23 mouse cellular contexts compared by ENCODE assay signal in genomic region chr11:74627481-74627880, GRCm38 (mm10). TPM values are rescaled to one million over a fixed set of nuclear protein-coding genes. Genes with fewer than 3 reads are reported as not detected.
A peak's percentile ranks its signal among the peaks of the same experiment; 100 is the strongest.
DNase-seq lines count a peak whose midpoint lies in the region; ATAC-seq lines count a peak whose summit lies in the region.
"Had no signal": no experiment of that assay in that cellular context is flagged by ENCODE, and none has a peak within 500 bp of the region (broad histone marks: within the 10 kb centered on the region; RNA-seq: fewer than 3 reads in every experiment).

No protein-coding gene starts in this region.

- DNase-seq in midbrain, embryonic 11.5 days (ENCODE audit: low spot score, missing footprints), result peak; percentile 51
- DNase-seq in R1 (ENCODE audit: low read depth, low spot score), result peak; percentile 75
- no peak for DNase-seq in right cerebral cortex, postnatal 25 days
- DNase-seq: adrenal gland, adult 8-10 months; adrenal gland, postnatal 14 days; adrenal gland, postnatal 36 days; B cell, adult 2 months; cerebellum, adult 11-12 months; cerebellum, adult 2 months; cerebellum, adult 9-10 months; cerebellum, postnatal 10 days; cerebellum, postnatal 25 days; forebrain, postnatal 0 days had no signal

- WGBS in midbrain, embryonic 11.5 days, result 87% methylated on average over 3 of the region's 3 CpGs
- WGBS in midbrain, embryonic 16.5 days, result 73% methylated on average over 3 of the region's 3 CpGs
- WGBS in hindbrain, embryonic 13.5 days, result 83% methylated on average over 3 of the region's 3 CpGs

- H3K4me3 ChIP-seq in midbrain, embryonic 11.5 days (ENCODE audit: low read depth, low read length), result no peak overlapping the region
- no peak overlapping the region for H3K4me3 ChIP-seq in midbrain, embryonic 16.5 days (ENCODE audit: low read depth, low read length)
- H3K4me3 ChIP-seq in hindbrain, embryonic 13.5 days, result no peak overlapping the region
- H3K4me3 ChIP-seq: embryonic facial prominence, embryonic 10.5 days; embryonic facial prominence, embryonic 12.5 days; forebrain, embryonic 13.5 days; forebrain, embryonic 15.5 days had no signal

- H3K4me1 ChIP-seq in midbrain, embryonic 11.5 days (ENCODE audit: control insufficient read depth, insufficient read depth, low read length), result no peaks in the 10 kb centered on the region
- H3K4me1 ChIP-seq in midbrain, embryonic 16.5 days (ENCODE audit: control insufficient read depth, insufficient read depth, low read length), result no peaks in the 10 kb centered on the region
- H3K4me1 ChIP-seq in hindbrain, embryonic 13.5 days (replicated peaks), result 0 out of 2 replicates have a peak, but pooled peaks cover 3% of the 10 kb centered on the region
- H3K4me1 ChIP-seq: embryonic facial prominence, embryonic 10.5 days; embryonic facial prominence, embryonic 12.5 days; forebrain, embryonic 15.5 days had no signal

- no peak overlapping the region for H3K27ac ChIP-seq in midbrain, embryonic 11.5 days (ENCODE audit: low read depth, low read length)
- H3K27ac ChIP-seq in midbrain, embryonic 16.5 days (ENCODE audit: low read length), result no peak overlapping the region
- no peak overlapping the region for H3K27ac ChIP-seq in hindbrain, embryonic 13.5 days
- H3K27ac ChIP-seq: embryonic facial prominence, embryonic 10.5 days; embryonic facial prominence, embryonic 12.5 days; forebrain, embryonic 13.5 days; forebrain, embryonic 15.5 days had no signal

- no peaks in the 10 kb centered on the region for H3K36me3 ChIP-seq in midbrain, embryonic 11.5 days (ENCODE audit: control insufficient read depth, insufficient read depth, low read length)
- H3K36me3 ChIP-seq in midbrain, embryonic 16.5 days (ENCODE audit: control insufficient read depth, insufficient read depth, low read length), result 0 out of 2 replicates have a peak, but pooled peaks cover 2% of the 10 kb centered on the region
- peaks cover 20% of the 10 kb centered on the region for H3K36me3 ChIP-seq in hindbrain, embryonic 13.5 days
- H3K36me3 ChIP-seq: embryonic facial prominence, embryonic 10.5 days; embryonic facial prominence, embryonic 12.5 days; forebrain, embryonic 15.5 days; G1E had no signal

- no peak overlapping the region for H3K4me2 ChIP-seq in midbrain, embryonic 11.5 days
- H3K4me2 ChIP-seq in midbrain, embryonic 16.5 days (ENCODE audit: low read length), result no peak overlapping the region
- H3K4me2 ChIP-seq in hindbrain, embryonic 13.5 days, result no peak overlapping the region
- H3K4me2 ChIP-seq: embryonic facial prominence, embryonic 12.5 days; forebrain, embryonic 13.5 days; forebrain, embryonic 15.5 days had no signal

- H3K9ac ChIP-seq in midbrain, embryonic 11.5 days (ENCODE audit: low read length), result no peak overlapping the region
- no peak overlapping the region for H3K9ac ChIP-seq in midbrain, embryonic 16.5 days (ENCODE audit: low read depth, low read length)
- H3K9ac ChIP-seq in hindbrain, embryonic 13.5 days, result no peak overlapping the region
- H3K9ac ChIP-seq: embryonic facial prominence, embryonic 12.5 days; forebrain, embryonic 13.5 days; forebrain, embryonic 15.5 days; forebrain, postnatal 0 days had no signal

- H3K27me3 ChIP-seq in midbrain, embryonic 11.5 days (ENCODE audit: control insufficient read depth, insufficient read depth, low read length), result no peaks in the 10 kb centered on the region
- no peaks in the 10 kb centered on the region for H3K27me3 ChIP-seq in midbrain, embryonic 16.5 days (ENCODE audit: control insufficient read depth, insufficient read depth, low read depth, low read length)
- no peaks in the 10 kb centered on the region; the same call in 1 of the 2 replicates for H3K27me3 ChIP-seq in hindbrain, embryonic 13.5 days
- H3K27me3 ChIP-seq: embryonic facial prominence, embryonic 12.5 days; forebrain, embryonic 13.5 days; forebrain, embryonic 15.5 days; Patski had no signal

- ATAC-seq in midbrain, embryonic 11.5 days (ENCODE audit: low FRiP score), result no peak
- ATAC-seq in midbrain, embryonic 16.5 days, result no peak
- ATAC-seq in hindbrain, embryonic 13.5 days (ENCODE audit: low FRiP score), result no peak
- ATAC-seq: activated CD4-positive, CD25-positive, alpha-beta regulatory T cell, adult 4 months; CD4-positive, CD25-positive, alpha-beta regulatory T cell, adult 4 months; forebrain, embryonic 13.5 days; forebrain, embryonic 15.5 days; forebrain, postnatal 0 days; Patski had no signal

- H3K9me3 ChIP-seq in midbrain, embryonic 11.5 days (ENCODE audit: control insufficient read depth, low read length), result no peaks in the 10 kb centered on the region
- no peaks in the 10 kb centered on the region for H3K9me3 ChIP-seq in midbrain, embryonic 16.5 days (replicated peaks; ENCODE audit: control insufficient read depth, low read length, poor library complexity, severe bottlenecking)
- H3K9me3 ChIP-seq in hindbrain, embryonic 13.5 days, result no peaks in the 10 kb centered on the region
- H3K9me3 ChIP-seq: embryonic facial prominence, embryonic 10.5 days; embryonic facial prominence, embryonic 12.5 days; forebrain, embryonic 13.5 days; forebrain, embryonic 15.5 days; G1E had no signal

RNA-seq across cellular contexts. Expression of gene Ccdc92b, which starts 8.1 kb away (rescaled TPM):
- 1.1 and 1.6 TPM in 2 replicates for polyA plus RNA-seq in midbrain, embryonic 11.5 days (2014; fragmentation: Nextera tagmentation; extraction: Ambion mirVana)
- polyA plus RNA-seq in midbrain, embryonic 16.5 days (2015; fragmentation: Nextera tagmentation; extraction: Ambion mirVana), result 2.6 and 3.3 TPM in 2 replicates
- polyA plus RNA-seq in hindbrain, embryonic 13.5 days (2015; fragmentation: Nextera tagmentation; extraction: Ambion mirVana), result 2.0 and 2.1 TPM in 2 replicates
- polyA plus RNA-seq: activated CD4-positive, CD25-positive, alpha-beta regulatory T cell, adult 4 months; CD4-positive, CD25-positive, alpha-beta regulatory T cell, adult 4 months; G1E had no signal

RNA-seq across cellular contexts. Expression of gene Rap1gap2, which starts 16.8 kb away (rescaled TPM):
- polyA plus RNA-seq in midbrain, embryonic 11.5 days (2014; fragmentation: Nextera tagmentation; extraction: Ambion mirVana), result 2.5 TPM in 2 replicates
- 17.1 and 18.3 TPM in 2 replicates for polyA plus RNA-seq in midbrain, embryonic 16.5 days (2015; fragmentation: Nextera tagmentation; extraction: Ambion mirVana)
- 10.4 and 10.6 TPM in 2 replicates for polyA plus RNA-seq in hindbrain, embryonic 13.5 days (2015; fragmentation: Nextera tagmentation; extraction: Ambion mirVana)

RNA-seq across cellular contexts. Expression of gene Cluh, which starts 21.8 kb away (rescaled TPM):
- 9.2 and 10.8 TPM in 2 replicates for polyA plus RNA-seq in midbrain, embryonic 11.5 days (2014; fragmentation: Nextera tagmentation; extraction: Ambion mirVana)
- 16.4 and 18.1 TPM in 2 replicates for polyA plus RNA-seq in midbrain, embryonic 16.5 days (2015; fragmentation: Nextera tagmentation; extraction: Ambion mirVana)
- polyA plus RNA-seq in hindbrain, embryonic 13.5 days (2015; fragmentation: Nextera tagmentation; extraction: Ambion mirVana), result 14.3 and 16.8 TPM in 2 replicates
